ENCODE assay signal across 7 mouse cellular contexts in the genomic region with DNA sequence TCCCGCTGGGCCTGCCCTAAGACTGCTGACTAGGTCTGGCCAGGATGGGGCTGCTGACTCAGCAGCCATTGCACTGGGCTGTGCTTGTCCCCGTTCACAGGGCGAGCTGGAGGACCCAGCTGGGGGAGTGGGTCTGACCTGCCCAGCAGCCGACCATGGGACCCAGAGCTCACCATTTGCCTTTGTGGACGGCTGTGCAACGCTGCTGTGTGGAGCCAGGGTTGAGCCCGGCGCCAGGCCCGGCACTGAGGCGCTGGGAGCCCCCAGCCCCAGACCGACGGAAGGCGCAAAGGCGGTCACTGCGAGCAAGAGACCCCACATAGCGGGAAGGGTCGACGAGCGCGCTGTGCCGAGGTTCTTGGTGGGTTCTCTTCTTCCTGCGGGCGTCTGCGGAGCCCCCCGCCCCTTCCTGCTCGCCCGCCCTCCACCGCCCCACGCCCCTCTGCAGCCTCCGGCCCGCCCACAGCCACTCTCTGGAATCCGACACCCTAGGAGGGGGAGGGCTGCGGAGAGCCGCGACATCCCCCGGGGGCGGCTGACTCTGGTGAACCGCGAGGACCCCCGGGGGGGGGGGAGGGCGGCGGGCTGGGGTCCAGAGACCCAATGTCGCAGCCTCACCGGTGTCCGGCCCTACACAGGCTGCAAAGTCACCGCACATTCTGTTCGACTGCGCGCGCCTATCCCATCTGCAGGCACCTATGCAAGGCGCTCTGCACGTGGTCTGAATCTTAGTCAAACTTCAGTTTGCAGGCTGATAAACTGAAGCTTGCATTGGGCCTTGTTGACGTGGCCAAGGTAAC. TPM values are rescaled to one million over a fixed set of nuclear protein-coding genes. Genes with fewer than 3 reads are reported as not detected.
A peak's percentile ranks its signal among the peaks of the same experiment; 100 is the strongest.
DNase-seq lines count a peak whose midpoint lies in the region; ATAC-seq lines count a peak whose summit lies in the region.

A gene (minus strand): TSS at position 389 of the 800 bp plus-strand sequence.

- H3K4me3 ChIP-seq in kidney, embryonic 16.5 days (ENCODE audit: low read length), result peak within 1 kb of the TSS; percentile 69
- H3K4me3 ChIP-seq in midbrain, embryonic 13.5 days (replicated peaks), result peak within 1 kb of the TSS; percentile 57

- 1% methylated on average over 40 of the region's 53 CpGs for WGBS in kidney, embryonic 16.5 days
- under 1% methylated on average over 45 of the region's 53 CpGs for WGBS in midbrain, embryonic 13.5 days

- DNase-seq in left cerebral cortex, postnatal 4 days, result peak; percentile 36
- no peak for DNase-seq in left cerebral cortex, postnatal 14 days (ENCODE audit: low spot score in 2 of 2)
- DNase-seq in embryo, embryonic 10.5 days (ENCODE audit: low spot score), result peak; percentile 80
- no peak for DNase-seq in gonadal fat pad, adult 2 months (ENCODE audit: low read depth)
- DNase-seq in yolk sac, embryonic 10.5 days (ENCODE audit: low spot score), result peak; percentile 82

- H3K36me3 ChIP-seq in kidney, embryonic 16.5 days (ENCODE audit: insufficient read depth, low read length), result peaks cover 19% of the 10 kb centered on the region
- peaks cover 6% of the 10 kb centered on the region for H3K36me3 ChIP-seq in midbrain, embryonic 13.5 days

- H3K4me2 ChIP-seq in kidney, embryonic 16.5 days (replicated peaks; ENCODE audit: low read depth, low read length), result peak within 1 kb of the TSS; percentile 91
- H3K4me2 ChIP-seq in midbrain, embryonic 13.5 days (replicated peaks), result peak within 1 kb of the TSS; percentile 91

- peak within 1 kb of the TSS; percentile 80 for H3K9ac ChIP-seq in kidney, embryonic 16.5 days (replicated peaks; ENCODE audit: low read length)
- peak within 1 kb of the TSS; percentile 80 for H3K9ac ChIP-seq in midbrain, embryonic 13.5 days (replicated peaks)

- H3K27ac ChIP-seq in kidney, embryonic 16.5 days (ENCODE audit: low read length), result peak within 1 kb of the TSS; percentile 79
- H3K27ac ChIP-seq in midbrain, embryonic 13.5 days, result no peak within 1 kb of the TSS

- intact Hi-C loops in left cerebral cortex, postnatal 4 days (cut with DNase I), result no loop called here
- intact Hi-C loops in left cerebral cortex, postnatal 14 days (cut with DNase I), result no loop called here

- H3K9me3 ChIP-seq in kidney, embryonic 16.5 days (ENCODE audit: low read length), result no peaks in the 10 kb centered on the region
- H3K9me3 ChIP-seq in midbrain, embryonic 13.5 days, result no peaks in the 10 kb centered on the region

- peak; percentile 88 for ATAC-seq in kidney, embryonic 16.5 days (ENCODE audit: low FRiP score, low TSS enrichment)
- peak; percentile 87 for ATAC-seq in midbrain, embryonic 13.5 days

- H3K27me3 ChIP-seq in kidney, embryonic 16.5 days (ENCODE audit: insufficient read depth, low read length), result no peaks in the 10 kb centered on the region
- peaks cover 33% of the 10 kb centered on the region for H3K27me3 ChIP-seq in midbrain, embryonic 13.5 days

- H3K4me1 ChIP-seq in kidney, embryonic 16.5 days (ENCODE audit: insufficient read depth, low read length), result peaks cover 18% of the 10 kb centered on the region
- peaks cover 13% of the 10 kb centered on the region for H3K4me1 ChIP-seq in midbrain, embryonic 13.5 days (replicated peaks)

RNA-seq across cellular contexts. Expression of the gene that starts here (rescaled TPM):
- 10 to 100 TPM; 25.2 to 26.4 TPM for total RNA-seq in left cerebral cortex, postnatal 4 days (2021)
- 10 to 100 TPM in 1 of 2 experiments, 1 to 10 TPM in 1; 8.5 to 13.2 TPM for total RNA-seq in left cerebral cortex, postnatal 14 days (2021)
- polyA plus RNA-seq in gonadal fat pad, adult 2 months (2012; rRNA removed), result 34.3 and 49.9 TPM in 2 replicates
- polyA plus RNA-seq in kidney, embryonic 16.5 days (2015; fragmentation: Nextera tagmentation; extraction: Ambion mirVana), result 104 and 105 TPM in 2 replicates
- 13.6 and 16.4 TPM in 2 replicates for polyA plus RNA-seq in midbrain, embryonic 13.5 days (2015; fragmentation: Nextera tagmentation; extraction: Ambion mirVana)

Comparison
In these comparisons a context has a peak if more than half of its experiments do, and no peak if none do; other contexts are left out.
1. DNase-seq: peak in left cerebral cortex, postnatal 4 days (single experiment), embryo, embryonic 10.5 days (single experiment) and yolk sac, embryonic 10.5 days (single experiment); none in left cerebral cortex, postnatal 14 days (0 of 2) and gonadal fat pad, adult 2 months (single experiment).